Mouse (Mus musculus) spleen, adult 2 months (tissue): ENCODE measurements around the gene Tmem150a. TPM values are rescaled to one million over a fixed set of nuclear protein-coding genes. Genes with fewer than 3 reads are reported as not detected.

Source experiments
- DNase-seq, 2 experiments: peaks; one replicate each; pipeline versions ENCODE4 v3.0.0 to v3.0.0-alpha.2; 2012 to 2021; ENCODE audit warnings: low spot score in 2 of 2, low read depth in 1 of 2
- H3K27ac ChIP-seq: fragments of 200-500 bp; 2 replicates; pipeline ENCODE4 v1.5.1; 2012; ENCODE audit warnings: low read length, inconsistent platforms; ENCODE audit not compliant: insufficient read depth
- H3K27me3 ChIP-seq: fragments of 200-500 bp; 2 replicates; pipeline ENCODE4 v1.6.1; 2012; ENCODE audit warnings: mild to moderate bottlenecking, moderate library complexity, low read length, inconsistent platforms; ENCODE audit not compliant: control insufficient read depth, insufficient read depth
- H3K36me3 ChIP-seq: fragments of 200-500 bp; 2 replicates; pipeline ENCODE4 v1.6.1; 2012; ENCODE audit warnings: mild to moderate bottlenecking, low read length, inconsistent platforms; ENCODE audit not compliant: control insufficient read depth, insufficient read depth
- H3K4me1 ChIP-seq: fragments of 200-500 bp; 2 replicates; pipeline ENCODE4 v1.6.1; 2011; ENCODE audit warnings: inconsistent platforms; ENCODE audit not compliant: control insufficient read depth, insufficient read depth, insufficient read length
- H3K4me3 ChIP-seq: fragments of 200-500 bp; 2 replicates; pipeline ENCODE4 v1.5.1; 2011; ENCODE audit warnings: mild to moderate bottlenecking, inconsistent platforms; ENCODE audit not compliant: insufficient read depth, insufficient read length; ENCODE audit errors: extremely low read depth
- CTCF ChIP-seq: fragments of 200-500 bp; IDR thresholded peaks from 2 replicates; pipeline ENCODE4 v1.5.1; 2011; ENCODE audit warnings: mild to moderate bottlenecking, inconsistent platforms; ENCODE audit not compliant: insufficient read depth, insufficient read length, insufficient replicate concordance; ENCODE audit errors: extremely low read depth
- POLR2A ChIP-seq: fragments of 200-500 bp; IDR thresholded peaks from 2 replicates; pipeline ENCODE4 v1.6.1; 2011; ENCODE audit warnings: low read depth, low read length, inconsistent platforms
- WGBS: fragments of 180-500 bp; shearing (Covaris S2); methylation state at CpG from one replicate; pipeline ENCODE4 v1.1.7; 2018; 5-methylcytosine and 5-hydroxymethylcytosine counted together
- polyA plus RNA-seq: library from polyadenylated mRNA; depleted of rRNA; stranded (reverse); fragments of >200 nt; gene quantifications from 2 replicates; pipeline ENCODE4 v1.2.3, GENCODE M21; 2012

The Tmem150a gene
- polyA plus RNA-seq, 1 experiment: 21.7 TPM

DNA sequence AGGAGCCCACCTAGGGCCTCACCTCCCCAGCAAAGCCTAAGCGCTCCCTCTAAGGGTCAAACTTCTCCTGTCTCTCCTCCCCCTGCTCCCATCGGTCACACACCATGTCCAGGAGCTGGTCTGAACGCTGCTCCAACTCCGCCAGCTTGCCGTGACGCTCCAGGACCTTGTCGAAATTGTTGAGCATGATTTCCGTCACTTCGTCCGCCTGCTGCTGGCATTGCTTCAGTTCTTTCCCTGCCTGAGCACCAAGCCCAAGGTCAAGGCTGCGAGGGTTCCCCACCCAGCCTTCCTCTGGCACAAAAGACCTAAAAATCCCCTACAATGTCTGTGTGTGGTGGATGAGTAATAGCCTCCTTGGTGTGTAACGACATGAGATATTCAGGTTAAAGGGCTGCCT is 14.8 kb downstream of the Tmem150a start:
- peaks cover 3% of the 10 kb centered on the region; the same call in 1 of the 2 replicates for H3K4me1 ChIP-seq
- WGBS: 88% methylated on average over 12 of the region's 12 CpGs
- H3K27ac ChIP-seq: peak overlapping the region; percentile 51; the same call in 1 of the 2 replicates
- H3K4me3 ChIP-seq: no peak overlapping the region
- H3K27me3 ChIP-seq: no peaks in the 10 kb centered on the region
- TF ChIP-seq CTCF (no peak), POLR2A (no peak)
- no peak for DNase-seq
- peaks cover 1% of the 10 kb centered on the region; the same call in 1 of the 2 replicates for H3K36me3 ChIP-seq

DNA sequence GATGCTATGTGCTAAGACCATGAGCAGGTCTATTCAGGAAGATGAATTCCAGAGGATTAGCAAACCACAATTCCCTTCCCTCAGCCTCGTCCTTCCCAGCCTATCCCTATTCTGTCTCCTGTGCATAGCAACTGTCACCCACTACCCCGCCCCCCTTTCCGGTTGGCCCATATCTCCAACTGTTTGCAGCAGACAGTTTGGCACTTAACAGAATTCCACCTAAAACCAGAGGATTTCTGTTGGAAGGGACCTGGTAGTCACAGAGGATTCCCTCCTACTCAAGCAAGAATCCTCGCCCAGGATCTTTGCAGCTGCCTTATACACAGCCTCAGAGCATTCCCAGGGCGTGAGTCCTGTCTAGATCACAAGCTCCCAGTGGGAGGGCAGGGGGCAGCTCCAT is 15.9 kb downstream of the Tmem150a start:
- DNase-seq: no peak
- WGBS: 85% methylated on average over 5 of the region's 5 CpGs
- H3K4me1 ChIP-seq: peaks cover 8% of the 10 kb centered on the region
- no peak overlapping the region for H3K4me3 ChIP-seq
- H3K36me3 ChIP-seq: peaks cover 1% of the 10 kb centered on the region; the same call in 1 of the 2 replicates
- H3K27ac ChIP-seq: peak overlapping the region; percentile 51
- no peak for TF ChIP-seq CTCF
- TF ChIP-seq POLR2A: no peak
- no peaks in the 10 kb centered on the region for H3K27me3 ChIP-seq

DNA sequence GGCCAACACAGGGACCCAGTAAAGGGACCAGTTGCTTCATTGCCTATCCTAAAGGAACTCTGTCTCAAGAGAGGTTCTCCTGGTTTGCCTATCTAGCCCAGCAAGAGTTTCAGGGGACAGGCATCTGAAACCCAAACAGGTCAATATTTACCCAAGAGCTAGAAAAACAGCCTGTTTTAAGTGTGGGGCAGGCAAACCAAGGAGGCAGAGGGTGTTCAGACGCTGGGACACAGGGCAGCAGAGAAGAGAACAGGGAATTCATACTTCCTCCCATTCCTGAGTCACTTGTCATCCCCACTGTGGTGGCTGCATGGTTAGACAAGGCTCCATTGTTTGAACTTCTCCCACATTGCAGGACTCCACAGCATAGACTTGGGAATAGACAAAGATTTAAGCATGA is 16.3 kb downstream of the Tmem150a start:
- H3K4me1 ChIP-seq: peaks cover 8% of the 10 kb centered on the region
- no peaks in the 10 kb centered on the region for H3K27me3 ChIP-seq
- no peak for DNase-seq
- H3K4me3 ChIP-seq: no peak overlapping the region
- TF ChIP-seq POLR2A: no peak
- no peak for TF ChIP-seq CTCF
- H3K27ac ChIP-seq: peak overlapping the region; percentile 32
- peaks cover 1% of the 10 kb centered on the region; the same call in 1 of the 2 replicates for H3K36me3 ChIP-seq
- 81% methylated on average over 1 of the region's 1 CpGs for WGBS

DNA sequence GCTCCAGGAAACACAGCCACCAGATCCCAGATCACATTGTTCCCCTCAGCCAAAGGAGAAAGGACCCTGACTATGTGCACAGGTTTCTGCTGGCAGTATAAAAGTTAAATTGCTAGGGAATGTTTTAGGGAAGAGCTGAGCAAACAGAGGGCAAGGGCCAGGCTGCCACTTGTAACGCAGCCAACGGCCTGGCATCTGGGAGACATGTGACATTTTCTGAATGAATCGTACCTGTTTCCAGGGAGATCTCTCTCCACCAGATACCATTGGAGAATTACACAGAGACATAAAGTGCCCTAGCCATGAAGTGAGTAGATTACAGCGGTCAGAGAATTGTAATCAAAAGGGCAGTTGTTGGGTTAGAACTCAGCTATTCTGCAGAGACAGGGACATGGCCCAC is 17.9 kb downstream of the Tmem150a start:
- H3K36me3 ChIP-seq: peaks cover 1% of the 10 kb centered on the region; the same call in 1 of the 2 replicates
- H3K4me1 ChIP-seq: peaks cover 8% of the 10 kb centered on the region
- DNase-seq: no peak
- no peaks in the 10 kb centered on the region for H3K27me3 ChIP-seq
- 0 out of 2 replicates have a peak overlapping the region, but pooled peaks have one; percentile 4 for H3K27ac ChIP-seq
- TF ChIP-seq CTCF (no peak), POLR2A (no peak)
- H3K4me3 ChIP-seq: no peak overlapping the region
- 93% methylated on average over 4 of the region's 4 CpGs for WGBS

DNA sequence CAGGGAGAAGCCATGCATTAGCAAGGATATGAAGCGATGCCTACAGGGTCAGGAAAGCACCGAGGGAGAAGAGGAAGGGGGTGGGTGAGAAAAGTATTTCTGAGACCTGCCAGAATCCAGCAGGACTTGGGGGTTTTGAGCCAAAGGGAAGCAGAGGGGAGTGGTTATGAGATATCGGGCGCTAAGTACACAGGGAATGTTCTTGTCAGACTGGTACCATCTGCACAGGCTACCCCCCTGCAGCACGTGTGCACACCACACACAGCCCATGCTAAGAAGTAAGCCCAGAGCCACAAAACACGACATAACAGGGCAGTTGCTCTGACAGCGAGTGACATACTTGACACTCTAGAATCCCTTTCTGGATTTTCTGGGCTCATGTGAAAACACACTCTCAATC is 19.0 kb downstream of the Tmem150a start:
- H3K36me3 ChIP-seq: no peaks in the 10 kb centered on the region
- no peak for DNase-seq
- TF ChIP-seq CTCF (no peak), POLR2A (no peak)
- peak overlapping the region; percentile 20; the same call in 1 of the 2 replicates for H3K27ac ChIP-seq
- no peaks in the 10 kb centered on the region for H3K27me3 ChIP-seq
- no peak overlapping the region for H3K4me3 ChIP-seq
- peaks cover 8% of the 10 kb centered on the region for H3K4me1 ChIP-seq
- WGBS: 69% methylated on average over 7 of the region's 7 CpGs

DNA sequence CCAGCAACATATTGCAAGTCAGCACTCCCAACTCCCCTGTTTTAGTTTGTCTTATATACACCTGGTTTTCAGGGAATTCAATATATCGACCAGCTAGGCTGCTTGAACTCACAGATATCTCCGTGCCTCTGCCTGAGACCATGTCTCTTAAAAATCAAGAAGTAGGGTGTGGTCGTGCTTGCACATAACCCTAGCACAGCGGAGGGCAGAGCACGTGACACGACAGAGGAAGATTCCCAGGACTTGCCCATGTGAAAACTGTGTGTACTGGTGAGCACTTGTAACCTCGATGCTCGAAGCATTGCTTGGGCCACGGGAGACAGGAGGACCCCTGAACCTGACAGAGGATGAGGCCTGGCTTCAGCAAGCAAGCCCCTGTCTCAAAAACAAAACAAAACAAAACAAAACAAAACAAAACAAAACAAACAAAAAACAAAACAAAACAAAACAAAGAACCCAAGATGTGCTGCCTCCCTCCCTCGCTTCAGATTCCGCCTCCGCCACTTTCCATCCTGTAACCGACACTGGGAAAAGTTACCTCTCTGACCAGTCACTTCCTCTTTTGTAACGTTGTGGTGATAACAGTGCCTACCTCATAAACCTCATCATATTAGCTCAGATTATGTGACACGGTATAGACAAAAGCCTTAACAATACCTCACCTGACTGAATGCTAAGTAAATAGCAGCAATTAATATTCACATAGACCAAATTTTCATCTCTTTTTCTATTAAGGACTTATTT is 19.7 kb downstream of the Tmem150a start:
- Histone ChIP-seq H3K4me3 (no peak overlapping the region), H3K4me1 (peaks cover 8% of the 10 kb centered on the region), H3K27ac (0 out of 2 replicates have a peak overlapping the region, but pooled peaks have one; percentile 58), H3K27me3 (no peaks in the 10 kb centered on the region), H3K36me3 (no peaks in the 10 kb centered on the region)
- 21% methylated on average over 15 of the region's 15 CpGs for WGBS
- peak; percentile 33 to 49 for DNase-seq
- no peak for TF ChIP-seq POLR2A
- TF ChIP-seq CTCF: no peak

DNA sequence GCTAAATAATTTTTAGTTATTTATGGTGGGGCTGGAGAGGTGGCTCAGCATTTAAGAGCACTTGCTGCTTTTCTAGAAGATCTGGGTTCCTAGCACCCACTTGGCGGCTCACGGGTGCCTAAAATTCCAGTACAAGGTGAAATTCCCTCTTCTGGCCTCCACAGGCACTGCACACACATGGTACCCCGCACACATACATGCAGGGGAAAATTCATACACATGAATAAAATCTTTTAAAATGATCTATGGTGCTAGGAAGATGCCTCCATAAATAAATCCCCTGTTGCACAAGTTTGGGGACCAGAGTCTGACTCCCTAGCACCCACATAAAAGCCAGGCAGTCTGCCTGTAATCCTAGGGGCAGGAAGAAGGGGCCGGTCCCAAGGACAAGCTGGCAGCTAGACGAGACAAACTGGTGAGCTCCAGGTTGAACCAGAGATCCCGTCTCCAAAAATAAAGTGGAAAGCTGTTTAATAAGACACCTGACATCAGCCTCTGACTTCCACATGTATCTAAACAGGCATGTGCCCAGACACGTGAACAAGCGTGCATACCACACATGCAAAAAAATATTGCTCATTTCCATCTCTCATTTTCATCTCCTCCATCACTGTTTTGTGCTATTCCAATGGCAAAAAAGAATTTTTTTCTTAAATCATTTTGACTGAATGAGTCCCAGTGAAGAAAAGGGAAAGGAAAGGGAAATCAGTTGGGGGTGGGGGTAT is 23.4 kb downstream of the Tmem150a start:
- no peaks in the 10 kb centered on the region for H3K36me3 ChIP-seq
- H3K27me3 ChIP-seq: no peaks in the 10 kb centered on the region
- H3K27ac ChIP-seq: no peak overlapping the region
- WGBS: 72% methylated on average over 8 of the region's 8 CpGs
- H3K4me1 ChIP-seq: peaks cover 8% of the 10 kb centered on the region
- H3K4me3 ChIP-seq: no peak overlapping the region
- no peak for TF ChIP-seq POLR2A
- TF ChIP-seq CTCF: no peak
- no peak for DNase-seq
